Mouse (Mus musculus) heart, embryonic 14.5 days (tissue): ENCODE results near the gene St8sia2. TPM values are rescaled to one million over a fixed set of nuclear protein-coding genes. Genes with fewer than 3 reads are reported as not detected.

Experiments
- ATAC-seq: fragments of 200-750 bp; cut with Nextera tagmentation; 2 replicates; pipeline ENCODE4 v1.8.0; 2017; ENCODE audit warnings: low read depth, moderate TSS enrichment; ENCODE audit not compliant: insufficient number of reproducible peaks, insufficient read depth, low FRiP score
- H3K27ac ChIP-seq, 2 experiments: fragments of 200-500 bp in 1 of 2; fragments of 300-500 bp in 1 of 2; sonication (generic) in 1 of 2; replicated peaks in 1 of 2; 2 replicates each; pipeline ENCODE4 v1.5.1; 2012 to 2014; ENCODE audit warnings: low read depth in 2 of 2, low read length in 2 of 2, control low read depth in 1 of 2, mild to moderate bottlenecking in 1 of 2, mixed read lengths in 1 of 2; ENCODE audit not compliant: control insufficient read depth in 1 of 2, insufficient read depth in 1 of 2
- H3K27me3 ChIP-seq: fragments of 300-500 bp; sonication (generic); 2 replicates; pipeline ENCODE4 v1.6.1; 2014; ENCODE audit warnings: mild to moderate bottlenecking, low read length, control low read depth; ENCODE audit not compliant: control insufficient read depth, insufficient read depth
- H3K36me3 ChIP-seq: fragments of 300-500 bp; sonication (generic); 2 replicates; pipeline ENCODE4 v1.6.1; 2014; ENCODE audit warnings: mild to moderate bottlenecking, control low read depth, low read length, mixed read lengths; ENCODE audit not compliant: control insufficient read depth, insufficient read depth
- H3K4me1 ChIP-seq, 2 experiments: fragments of 200-500 bp in 1 of 2; fragments of 300-500 bp in 1 of 2; sonication (generic) in 1 of 2; 2 replicates each; pipeline ENCODE4 v1.6.1; 2012 to 2014; ENCODE audit warnings: low read length in 2 of 2, control low read depth in 1 of 2, mixed read lengths in 1 of 2; ENCODE audit not compliant: control insufficient read depth in 2 of 2, insufficient read depth in 2 of 2
- H3K4me2 ChIP-seq: fragments of 300-500 bp; sonication (generic); 2 replicates; pipeline ENCODE4 v1.6.1; 2014; ENCODE audit warnings: mild to moderate bottlenecking, low read length
- H3K4me3 ChIP-seq, 2 experiments: fragments of 200-500 bp in 1 of 2; fragments of 300-500 bp in 1 of 2; sonication (generic) in 1 of 2; 2 replicates each; pipeline ENCODE4 v1.5.1; 2012 to 2014; ENCODE audit warnings: low read length in 2 of 2, mild to moderate bottlenecking in 2 of 2, control low read depth in 1 of 2, low read depth in 1 of 2, moderate library complexity in 1 of 2; ENCODE audit not compliant: control insufficient read depth in 1 of 2, insufficient read depth in 1 of 2
- H3K9ac ChIP-seq: fragments of 300-500 bp; sonication (generic); 2 replicates; pipeline ENCODE4 v1.6.1; 2014; ENCODE audit warnings: mild to moderate bottlenecking, low read length
- H3K9me3 ChIP-seq: fragments of 300-500 bp; sonication (generic); 2 replicates; pipeline ENCODE4 v1.6.1; 2016; ENCODE audit warnings: low read length, control low read depth; ENCODE audit not compliant: control insufficient read depth
- WGBS: fragments of 180-500 bp; shearing (Covaris S2); extraction: QIAGEN DNeasy Blood & Tissue Kit; methylation state at CpG from one replicate; pipeline ENCODE4 v1.1.7; 2014; 5-methylcytosine and 5-hydroxymethylcytosine counted together
- polyA plus RNA-seq: library from polyadenylated mRNA; unstranded; fragments of >200 nt; fragmentation: Nextera tagmentation; extraction: Ambion mirVana; gene quantifications from 2 replicates; pipeline ENCODE4 v1.2.1, GENCODE M21; 2014

St8sia2 gene
- polyA plus RNA-seq, result 2.1 and 2.8 TPM in 2 replicates

GRCm38 (mm10) chr7:74013601-74014175 lies at the start of gene St8sia2:
Gene St8sia2 (minus strand): TSS chr7:74013690.
- WGBS, result under 1% methylated on average over 28 of the region's 42 CpGs
- H3K27me3 ChIP-seq, result peaks cover 46% of the 10 kb centered on the region
- peak; percentile 77 for ATAC-seq
- H3K9me3 ChIP-seq, result no peaks in the 10 kb centered on the region
- H3K27ac ChIP-seq, result no peak within 1 kb of the TSS
- H3K4me2 ChIP-seq, result peak within 1 kb of the TSS; percentile 100
- H3K9ac ChIP-seq, result peak within 1 kb of the TSS; percentile 74
- H3K4me1 ChIP-seq, result peaks cover 6 to 8% of the 10 kb centered on the region in 2 experiments; a peak in 2 of 4 replicates
- peak within 1 kb of the TSS; percentile 72 to 80 for H3K4me3 ChIP-seq
- H3K36me3 ChIP-seq, result no peaks in the 10 kb centered on the region

- no peak overlapping the region for H3K4me3 ChIP-seq
- WGBS, result 77% methylated on average over 6 of the region's 6 CpGs
- no peak overlapping the region for H3K27ac ChIP-seq
- H3K4me2 ChIP-seq, result no peak overlapping the region
- H3K36me3 ChIP-seq, result no peaks in the 10 kb centered on the region
- no peak overlapping the region for H3K9ac ChIP-seq
- ATAC-seq, result no peak
- no peaks in the 10 kb centered on the region for H3K9me3 ChIP-seq
- H3K4me1 ChIP-seq, result no peaks in the 10 kb centered on the region
- no peaks in the 10 kb centered on the region for H3K27me3 ChIP-seq
These were observed 47.6 kb upstream of the St8sia2 start for GRCm38 (mm10) chr7:74061076-74061475.

- H3K4me1 ChIP-seq, result no peaks in the 10 kb centered on the region
- H3K4me2 ChIP-seq, result no peak overlapping the region
- no peaks in the 10 kb centered on the region for H3K9me3 ChIP-seq
- H3K27me3 ChIP-seq, result no peaks in the 10 kb centered on the region
- H3K9ac ChIP-seq, result no peak overlapping the region
- no peak overlapping the region for H3K27ac ChIP-seq
- no peaks in the 10 kb centered on the region for H3K36me3 ChIP-seq
- no peak for ATAC-seq
- WGBS, result 67% methylated on average over 3 of the region's 3 CpGs
- H3K4me3 ChIP-seq, result no peak overlapping the region
These were observed 46.9 kb upstream of the St8sia2 start for GRCm38 (mm10) chr7:74060306-74060946.

GRCm38 (mm10) chr7:74059684-74060083 lies 46.2 kb upstream of the St8sia2 start:
- Histone ChIP-seq H3K9me3 (no peaks in the 10 kb centered on the region), H3K27me3 (no peaks in the 10 kb centered on the region), H3K4me1 (no peaks in the 10 kb centered on the region), H3K4me2 (no peak overlapping the region), H3K36me3 (no peaks in the 10 kb centered on the region), H3K9ac (no peak overlapping the region), H3K27ac (no peak overlapping the region), H3K4me3 (no peak overlapping the region)
- 79% methylated on average over 3 of the region's 3 CpGs for WGBS
- no peak for ATAC-seq

- no peaks in the 10 kb centered on the region for H3K4me1 ChIP-seq
- H3K4me3 ChIP-seq, result no peak overlapping the region
- H3K4me2 ChIP-seq, result no peak overlapping the region
- ATAC-seq, result no peak
- no peak overlapping the region for H3K9ac ChIP-seq
- no peak overlapping the region for H3K27ac ChIP-seq
- H3K27me3 ChIP-seq, result no peaks in the 10 kb centered on the region
- H3K9me3 ChIP-seq, result no peaks in the 10 kb centered on the region
- 92% methylated on average over 3 of the region's 3 CpGs for WGBS
- no peaks in the 10 kb centered on the region for H3K36me3 ChIP-seq
These were observed 42.3 kb upstream of the St8sia2 start for GRCm38 (mm10) chr7:74055753-74056152.

- 76% methylated on average over 2 of the region's 2 CpGs for WGBS
- Histone ChIP-seq H3K27ac (no peak overlapping the region), H3K4me3 (no peak overlapping the region), H3K27me3 (no peaks in the 10 kb centered on the region), H3K4me2 (no peak overlapping the region), H3K9me3 (no peaks in the 10 kb centered on the region), H3K9ac (no peak overlapping the region), H3K36me3 (no peaks in the 10 kb centered on the region), H3K4me1 (peaks cover 0 to 5% of the 10 kb centered on the region in 2 experiments; a peak in 2 of 4 replicates)
- ATAC-seq, result no peak
These were observed 34.1 kb upstream of the St8sia2 start for GRCm38 (mm10) chr7:74047591-74047990.

GRCm38 (mm10) chr7:74045166-74045957 lies 31.9 kb upstream of the St8sia2 start:
- no peak overlapping the region for H3K4me2 ChIP-seq
- H3K4me1 ChIP-seq, result peaks cover 0 to 5% of the 10 kb centered on the region in 2 experiments; a peak in 2 of 4 replicates
- ATAC-seq, result no peak
- no peak overlapping the region for H3K27ac ChIP-seq
- H3K9me3 ChIP-seq, result no peaks in the 10 kb centered on the region
- no peaks in the 10 kb centered on the region for H3K36me3 ChIP-seq
- no peaks in the 10 kb centered on the region for H3K27me3 ChIP-seq
- H3K9ac ChIP-seq, result no peak overlapping the region
- H3K4me3 ChIP-seq, result no peak overlapping the region
- WGBS, result 61% methylated on average over 8 of the region's 8 CpGs
